Mouse (Mus musculus) bone marrow, adult 2 months (tissue): ENCODE measurements around the gene Irf2bp2.

Experiments used
- CTCF ChIP-seq: fragments of 200-500 bp; IDR thresholded peaks from 2 replicates; pipeline ENCODE4 v1.5.1; 2011; ENCODE audit warnings: low read length, control low read depth; ENCODE audit not compliant: control insufficient read depth, insufficient read depth
- POLR2A ChIP-seq: fragments of 200-500 bp; IDR thresholded peaks from 2 replicates; pipeline ENCODE4 v1.6.1; 2011; ENCODE audit warnings: low read depth, mild to moderate bottlenecking, control low read depth, low read length, borderline replicate concordance; ENCODE audit not compliant: control insufficient read depth

DNA sequence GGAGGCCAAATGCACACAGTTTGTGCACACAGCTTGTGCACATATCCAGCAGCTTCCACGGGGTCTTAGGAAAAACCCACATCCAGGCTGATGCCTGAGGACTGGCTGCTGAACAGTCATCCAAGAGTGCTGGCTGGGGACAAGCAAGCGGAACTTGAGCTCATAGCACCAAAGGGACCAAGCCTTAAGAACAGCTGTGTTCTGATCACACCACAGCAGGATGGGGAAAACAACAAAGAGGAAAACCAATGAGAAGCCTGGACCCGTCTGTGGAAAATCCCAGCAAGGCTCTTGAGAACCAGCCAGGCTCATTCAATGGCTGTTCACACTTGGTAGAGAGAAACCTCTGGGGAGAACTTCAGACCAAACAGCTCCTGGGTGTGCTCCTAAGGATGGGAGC is 45.4 kb upstream of the Irf2bp2 start:
- no peak for TF ChIP-seq CTCF
- no peak for TF ChIP-seq POLR2A
